Mouse (Mus musculus) ES-E14 (cell line): ENCODE data around the gene Lcn6. TPM values are rescaled to one million over a fixed set of nuclear protein-coding genes. Genes with fewer than 3 reads are reported as not detected.
"Not testable (repeated sequence)": the region's sequence is repeated elsewhere in the genome, so short reads cannot be mapped to it uniquely, and the experiment has no call there.

Experiments used
- DNase-seq: peaks from one replicate; pipeline ENCODE4 v3.0.0-alpha.2; 2013; ENCODE audit warnings: low read depth, low spot score
- H3K27ac ChIP-seq: 2 replicates; pipeline ENCODE4 v1.5.1; 2012; ENCODE audit warnings: low read depth, mild to moderate bottlenecking, low read length, moderate library complexity, mixed read lengths; ENCODE audit not compliant: poor library complexity, insufficient read depth, severe bottlenecking
- H3K36me3 ChIP-seq: 2 replicates; pipeline ENCODE4 v1.6.1; 2012; ENCODE audit warnings: mild to moderate bottlenecking, low read length, moderate library complexity, mixed read lengths; ENCODE audit not compliant: control insufficient read depth, poor library complexity, insufficient read depth, severe bottlenecking
- H3K4me1 ChIP-seq, 2 experiments: fragments of 150-350 bp in 1 of 2; sonication (generic) in 1 of 2; 2 replicates each; pipeline ENCODE4 v1.6.1; 2012; ENCODE audit warnings: low read length in 2 of 2, mild to moderate bottlenecking in 1 of 2, mixed read lengths in 1 of 2; ENCODE audit not compliant: control insufficient read depth in 2 of 2, insufficient read depth in 2 of 2, poor library complexity in 1 of 2
- H3K4me3 ChIP-seq, 2 experiments: fragments of 150-350 bp in 1 of 2; sonication (generic) in 1 of 2; 2 replicates each; pipeline ENCODE4 v1.5.1; 2012; ENCODE audit warnings: low read length in 2 of 2, low read depth in 1 of 2, mild to moderate bottlenecking in 1 of 2, mixed read lengths in 1 of 2; ENCODE audit not compliant: insufficient read depth in 1 of 2, poor library complexity in 1 of 2, severe bottlenecking in 1 of 2
- H3K9ac ChIP-seq: 2 replicates; pipeline ENCODE4 v1.6.1; 2012; ENCODE audit warnings: low read depth, mild to moderate bottlenecking, low read length, mixed read lengths; ENCODE audit not compliant: poor library complexity, insufficient read depth, severe bottlenecking
- H3K9me3 ChIP-seq: fragments of 150-350 bp; sonication (generic); 2 replicates; pipeline ENCODE4 v1.6.1; 2012; ENCODE audit warnings: low read depth, mild to moderate bottlenecking, low read length; ENCODE audit not compliant: control insufficient read depth, insufficient read depth
- CHD2 ChIP-seq: IDR thresholded peaks from 2 replicates; pipeline ENCODE4 v1.6.1; 2014; ENCODE audit warnings: mild to moderate bottlenecking, low read depth, low read length, inconsistent platforms
- HCFC1 ChIP-seq: IDR thresholded peaks from 2 replicates; pipeline ENCODE4 v1.6.1; 2012; ENCODE audit warnings: low read length, inconsistent platforms, borderline replicate concordance; ENCODE audit not compliant: insufficient read depth
- MAFK ChIP-seq: IDR thresholded peaks from 2 replicates; pipeline ENCODE4 v1.6.1; 2014; ENCODE audit warnings: mild to moderate bottlenecking, low read depth, low read length, inconsistent platforms; ENCODE audit not compliant: insufficient read depth
- ZC3H11A ChIP-seq: IDR thresholded peaks from 2 replicates; pipeline ENCODE4 v1.6.1; 2012; ENCODE audit warnings: low read depth, mild to moderate bottlenecking, inconsistent platforms, low read length, borderline replicate concordance
- ZNF384 ChIP-seq: IDR thresholded peaks from 2 replicates; pipeline ENCODE4 v1.6.1; 2012; ENCODE audit warnings: low read depth, low read length, inconsistent platforms
- in situ Hi-C, 2 experiments: fragments of 600-800 bp; cut with MboI; formaldehyde crosslinking; loops; one replicate each; pipeline ENCODE4 v1.15.1; 2025; ENCODE audit warnings: low sequenced_read_pairs in 2 of 2, inconsistent platforms in 1 of 2; ENCODE audit not compliant: unreplicated experiment in 2 of 2
- total RNA-seq: library from RNA; depleted of rRNA; stranded (reverse); fragments of 300-350 nt; gene quantifications from 2 replicates; pipeline ENCODE4 v1.2.3, GENCODE M21; 2012

Gene Lcn6
- total RNA-seq, 1 experiment = not detected

GRCm38 (mm10) chr2:25696951-25697350 is 20.4 kb downstream of the Lcn6 start:
- H3K27ac ChIP-seq = no peak overlapping the region
- no peaks in the 10 kb centered on the region for H3K9me3 ChIP-seq
- H3K4me1 ChIP-seq = no peaks in the 10 kb centered on the region
- H3K36me3 ChIP-seq = no peaks in the 10 kb centered on the region
- in situ Hi-C loops = no loop called here
- no peak for DNase-seq
- TF ChIP-seq ZC3H11A (no peak), HCFC1 (no peak), CHD2 (no peak), ZNF384 (no peak), MAFK (no peak)
- H3K9ac ChIP-seq = no peak overlapping the region
- H3K4me3 ChIP-seq = no peak overlapping the region

- H3K36me3 ChIP-seq = no peaks in the 10 kb centered on the region
- no peak for DNase-seq
- TF ChIP-seq HCFC1 (no peak), ZNF384 (no peak), MAFK (no peak), ZC3H11A (no peak), CHD2 (no peak)
- in situ Hi-C loops = no loop called here
- H3K27ac ChIP-seq = no peak overlapping the region
- no peak overlapping the region for H3K4me3 ChIP-seq
- H3K4me1 ChIP-seq = no peaks in the 10 kb centered on the region
- H3K9ac ChIP-seq = no peak overlapping the region
- H3K9me3 ChIP-seq = no peaks in the 10 kb centered on the region
These were observed 22.1 kb downstream of the Lcn6 start for GRCm38 (mm10) chr2:25698696-25699095.

GRCm38 (mm10) chr2:25699743-25700142 is 23.2 kb downstream of the Lcn6 start, which contains the start of gene Obp2a:
Gene Obp2a, plus strand, starts transcription at chr2:25700043.
- in situ Hi-C loops, H3K4me3 ChIP-seq: not testable (repeated sequence)

GRCm38 (mm10) chr2:25701001-25701400 is 24.4 kb downstream of the Lcn6 start:
- Histone ChIP-seq H3K4me3 (no peak overlapping the region), H3K36me3 (no peaks in the 10 kb centered on the region), H3K27ac (no peak overlapping the region), H3K4me1 (no peaks in the 10 kb centered on the region), H3K9ac (no peak overlapping the region), H3K9me3 (no peaks in the 10 kb centered on the region)
- DNase-seq = no peak
- TF ChIP-seq HCFC1 = no peak
- TF ChIP-seq MAFK = no peak
- no peak for TF ChIP-seq CHD2
- TF ChIP-seq ZNF384 = no peak
- in situ Hi-C loops = no loop called here

More at GRCm38 (mm10) chr2:25699743-25700142, 23.2 kb downstream of the Lcn6 start, which contains the start of gene Obp2a:
- H3K27ac ChIP-seq, H3K9ac ChIP-seq, H3K36me3 ChIP-seq, H3K9me3 ChIP-seq, DNase-seq, H3K4me1 ChIP-seq: not testable (repeated sequence)

GRCm38 (mm10) chr2:25703706-25704105 is 27.1 kb downstream of the Lcn6 start:
- in situ Hi-C loops = no loop called here
- Histone ChIP-seq H3K4me1 (peaks cover 0 to 7% of the 10 kb centered on the region in 2 experiments; a peak in 1 of 4 replicates), H3K9ac (no peak overlapping the region), H3K36me3 (no peaks in the 10 kb centered on the region), H3K27ac (no peak overlapping the region), H3K9me3 (no peaks in the 10 kb centered on the region), H3K4me3 (no peak overlapping the region)
- DNase-seq = no peak
- TF ChIP-seq HCFC1 = no peak
- no peak for TF ChIP-seq CHD2
- TF ChIP-seq ZNF384 = no peak
- no peak for TF ChIP-seq MAFK
- TF ChIP-seq ZC3H11A = no peak
